Mouse (Mus musculus) embryonic facial prominence, embryonic 14.5 days (tissue): ENCODE results near the gene Ets1. TPM values are rescaled to one million over a fixed set of nuclear protein-coding genes. Genes with fewer than 3 reads are reported as not detected.

Experiments
- ATAC-seq: fragments of 200-750 bp; cut with Nextera tagmentation; 2 replicates; pipeline ENCODE4 v1.8.0; 2017; ENCODE audit warnings: low read depth, moderate number of reproducible peaks, moderate TSS enrichment
- DNase-seq: peaks from one replicate; pipeline ENCODE4 v3.0.0-alpha.2; 2015; ENCODE audit warnings: low spot score
- H3K27ac ChIP-seq: fragments of 300-500 bp; sonication (generic); replicated peaks from 2 replicates; pipeline ENCODE4 v1.5.1; 2014; ENCODE audit warnings: low read depth, mild to moderate bottlenecking, low read length, moderate library complexity
- H3K27me3 ChIP-seq: fragments of 300-500 bp; sonication (generic); replicated peaks from 2 replicates; pipeline ENCODE4 v1.6.1; 2014; ENCODE audit warnings: low read length; ENCODE audit not compliant: control insufficient read depth, insufficient read depth
- H3K36me3 ChIP-seq: fragments of 300-500 bp; sonication (generic); 2 replicates; pipeline ENCODE4 v1.6.1; 2014; ENCODE audit warnings: low read length, mixed read lengths; ENCODE audit not compliant: control insufficient read depth, insufficient read depth
- H3K4me1 ChIP-seq: fragments of 300-500 bp; sonication (generic); 2 replicates; pipeline ENCODE4 v1.6.1; 2014; ENCODE audit warnings: antibody characterized with exemption, low read length; ENCODE audit not compliant: control insufficient read depth, insufficient read depth
- H3K4me2 ChIP-seq: fragments of 300-500 bp; sonication (generic); 2 replicates; pipeline ENCODE4 v1.6.1; 2014; ENCODE audit warnings: low read depth, mild to moderate bottlenecking, low read length, moderate library complexity, mixed read lengths
- H3K4me3 ChIP-seq: fragments of 300-500 bp; sonication (generic); 2 replicates; pipeline ENCODE4 v1.5.1; 2014; ENCODE audit warnings: low read depth, mild to moderate bottlenecking, low read length
- H3K9ac ChIP-seq: fragments of 300-500 bp; sonication (generic); 2 replicates; pipeline ENCODE4 v1.6.1; 2014; ENCODE audit warnings: low read depth, mild to moderate bottlenecking, low read length, moderate library complexity, mixed read lengths
- H3K9me3 ChIP-seq: fragments of 300-500 bp; sonication (generic); 2 replicates; pipeline ENCODE4 v1.6.1; 2016; ENCODE audit warnings: low read length; ENCODE audit not compliant: control insufficient read depth
- WGBS: fragments of 180-500 bp; shearing (Covaris S2); extraction: QIAGEN DNeasy Blood & Tissue Kit; methylation state at CpG from one replicate; pipeline ENCODE4 v1.1.7; 2014; 5-methylcytosine and 5-hydroxymethylcytosine counted together
- polyA plus RNA-seq: library from polyadenylated mRNA; unstranded; fragments of >200 nt; fragmentation: Nextera tagmentation; extraction: Ambion mirVana; gene quantifications from 2 replicates; pipeline ENCODE4 v1.2.1, GENCODE M21; 2014

Ets1 gene
- polyA plus RNA-seq, 1 experiment from 2014 or later: 32.7 TPM

GRCm38 (mm10) chr9:32739988-32740387 is 104.0 kb downstream of the Ets1 start:
- no peaks in the 10 kb centered on the region for H3K27me3 ChIP-seq
- H3K9ac ChIP-seq: no peak overlapping the region
- H3K36me3 ChIP-seq: peaks cover 43% of the 10 kb centered on the region
- H3K9me3 ChIP-seq: no peaks in the 10 kb centered on the region
- DNase-seq (no peak), ATAC-seq (no peak)
- 91% methylated on average over 4 of the region's 4 CpGs for WGBS
- no peak overlapping the region for H3K4me3 ChIP-seq
- H3K4me1 ChIP-seq: 0 out of 2 replicates have a peak, but pooled peaks cover 2% of the 10 kb centered on the region
- no peak overlapping the region for H3K4me2 ChIP-seq
- no peak overlapping the region for H3K27ac ChIP-seq

GRCm38 (mm10) chr9:32740751-32741387 is 104.8 kb downstream of the Ets1 start:
- no peak overlapping the region for H3K4me2 ChIP-seq
- H3K36me3 ChIP-seq: peaks cover 43% of the 10 kb centered on the region
- H3K4me1 ChIP-seq: 0 out of 2 replicates have a peak, but pooled peaks cover 2% of the 10 kb centered on the region
- no peaks in the 10 kb centered on the region for H3K9me3 ChIP-seq
- no peak for ATAC-seq
- no peaks in the 10 kb centered on the region for H3K27me3 ChIP-seq
- no peak overlapping the region for H3K4me3 ChIP-seq
- H3K9ac ChIP-seq: no peak overlapping the region
- DNase-seq: no peak
- WGBS: 79% methylated on average over 12 of the region's 12 CpGs
- no peak overlapping the region for H3K27ac ChIP-seq

GRCm38 (mm10) chr9:32741681-32742080 is 105.7 kb downstream of the Ets1 start:
- DNase-seq (no peak), ATAC-seq (no peak)
- Histone ChIP-seq H3K4me2 (no peak overlapping the region), H3K9ac (no peak overlapping the region), H3K4me3 (no peak overlapping the region), H3K9me3 (no peaks in the 10 kb centered on the region), H3K27ac (no peak overlapping the region), H3K27me3 (no peaks in the 10 kb centered on the region), H3K36me3 (peaks cover 36% of the 10 kb centered on the region), H3K4me1 (0 out of 2 replicates have a peak, but pooled peaks cover 2% of the 10 kb centered on the region)
- WGBS: 86% methylated on average over 2 of the region's 2 CpGs

- ATAC-seq: no peak
- H3K27ac ChIP-seq: no peak overlapping the region
Measured at GRCm38 (mm10) chr9:32743157-32743556, 107.1 kb downstream of the Ets1 start.

GRCm38 (mm10) chr9:32743642-32744161 is 107.7 kb downstream of the Ets1 start:
- H3K9ac ChIP-seq: no peak overlapping the region
- H3K36me3 ChIP-seq: peaks cover 39% of the 10 kb centered on the region
- H3K4me2 ChIP-seq: no peak overlapping the region
- 80% methylated on average over 9 of the region's 9 CpGs for WGBS
- H3K27ac ChIP-seq: no peak overlapping the region
- 0 out of 2 replicates have a peak, but pooled peaks cover 2% of the 10 kb centered on the region for H3K4me1 ChIP-seq
- no peak overlapping the region for H3K4me3 ChIP-seq
- DNase-seq: no peak
- ATAC-seq: no peak
- H3K27me3 ChIP-seq: no peaks in the 10 kb centered on the region
- no peaks in the 10 kb centered on the region for H3K9me3 ChIP-seq

More at GRCm38 (mm10) chr9:32743157-32743556, 107.1 kb downstream of the Ets1 start:
- H3K9ac ChIP-seq: no peak overlapping the region
- no peaks in the 10 kb centered on the region for H3K9me3 ChIP-seq
- DNase-seq: no peak
- 75% methylated on average over 8 of the region's 8 CpGs for WGBS
- peaks cover 36% of the 10 kb centered on the region for H3K36me3 ChIP-seq
- 0 out of 2 replicates have a peak, but pooled peaks cover 2% of the 10 kb centered on the region for H3K4me1 ChIP-seq
- H3K4me2 ChIP-seq: no peak overlapping the region
- H3K4me3 ChIP-seq: no peak overlapping the region
- no peaks in the 10 kb centered on the region for H3K27me3 ChIP-seq

- Histone ChIP-seq H3K27ac (no peak overlapping the region), H3K9me3 (no peaks in the 10 kb centered on the region), H3K36me3 (peaks cover 35% of the 10 kb centered on the region), H3K4me1 (0 out of 2 replicates have a peak, but pooled peaks cover 2% of the 10 kb centered on the region), H3K9ac (no peak overlapping the region), H3K4me3 (no peak overlapping the region), H3K4me2 (no peak overlapping the region), H3K27me3 (no peaks in the 10 kb centered on the region)
- WGBS: 75% methylated on average over 9 of the region's 9 CpGs
- ATAC-seq (no peak), DNase-seq (no peak)
Measured at GRCm38 (mm10) chr9:32744288-32744687, 108.3 kb downstream of the Ets1 start.

GRCm38 (mm10) chr9:32745079-32745763 is 109.2 kb downstream of the Ets1 start:
- ATAC-seq: no peak
- peaks cover 35% of the 10 kb centered on the region for H3K36me3 ChIP-seq
- H3K9me3 ChIP-seq: no peaks in the 10 kb centered on the region
- WGBS: 89% methylated on average over 12 of the region's 12 CpGs
- DNase-seq: no peak
- H3K4me3 ChIP-seq: no peak overlapping the region
- H3K27ac ChIP-seq: no peak overlapping the region
- H3K27me3 ChIP-seq: no peaks in the 10 kb centered on the region
- 0 out of 2 replicates have a peak, but pooled peaks cover 2% of the 10 kb centered on the region for H3K4me1 ChIP-seq
- H3K9ac ChIP-seq: no peak overlapping the region
- H3K4me2 ChIP-seq: no peak overlapping the region

GRCm38 (mm10) chr9:32745998-32746397 is 110.0 kb downstream of the Ets1 start:
- Histone ChIP-seq H3K9ac (no peak overlapping the region), H3K9me3 (no peaks in the 10 kb centered on the region), H3K27ac (no peak overlapping the region), H3K4me1 (0 out of 2 replicates have a peak, but pooled peaks cover 2% of the 10 kb centered on the region), H3K4me3 (no peak overlapping the region), H3K27me3 (no peaks in the 10 kb centered on the region), H3K4me2 (no peak overlapping the region), H3K36me3 (peaks cover 29% of the 10 kb centered on the region; the same call in 1 of the 2 replicates)
- WGBS: 83% methylated on average over 8 of the region's 8 CpGs
- DNase-seq: no peak
- ATAC-seq: no peak
